Mouse (Mus musculus) cerebellum, postnatal 10 days (tissue): ENCODE data around the gene Irak2.
A peak's percentile ranks its signal among the peaks of the same experiment; 100 is the strongest.

Source experiments
- DNase-seq, 2 experiments: peaks; one replicate each; pipeline ENCODE4 v3.0.0; 2021; ENCODE audit warnings: mixed read lengths in 2 of 2

Irak2 gene

DNA sequence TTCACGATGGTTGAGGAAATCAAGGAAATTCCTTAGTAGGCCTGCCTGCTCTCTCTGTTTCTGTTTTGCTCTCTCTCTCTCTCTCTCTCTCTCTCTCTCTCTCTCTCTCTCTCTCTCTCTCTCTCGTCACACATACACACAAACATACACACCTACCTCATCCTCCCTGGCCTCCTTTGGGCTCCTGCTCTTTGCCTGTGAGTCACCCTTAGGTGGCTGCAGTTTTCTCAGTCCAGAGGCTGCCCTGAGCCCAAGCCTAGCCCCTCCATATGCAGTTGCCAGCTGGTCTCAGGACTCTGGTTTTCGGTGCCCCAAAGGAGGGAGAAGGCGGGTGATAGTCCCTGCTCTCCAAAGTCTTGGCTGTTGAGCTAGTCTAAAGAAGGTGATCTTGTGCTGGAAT lies 4.8 kb downstream of the Irak2 start:
- no peak for DNase-seq

DNA sequence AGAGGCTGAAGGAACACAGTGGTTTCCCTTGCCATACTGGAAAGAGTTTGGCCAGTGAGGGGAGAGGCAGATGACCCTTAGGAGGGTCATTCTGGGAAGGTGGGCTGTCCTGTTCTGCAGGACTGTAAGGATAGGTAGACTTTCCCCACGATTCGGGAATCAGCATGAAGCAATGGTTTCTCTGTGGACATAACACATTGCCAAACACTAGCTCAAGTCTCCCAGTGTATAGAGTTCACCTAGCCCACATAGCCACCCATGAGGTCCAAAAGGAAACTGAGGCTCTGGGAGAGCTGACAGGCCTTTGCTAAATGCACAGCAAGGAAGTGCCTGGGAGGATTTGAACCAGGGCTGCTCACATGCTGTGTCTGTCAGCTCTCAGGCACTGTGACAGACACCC lies 5.7 kb downstream of the Irak2 start:
- DNase-seq = no peak

DNA sequence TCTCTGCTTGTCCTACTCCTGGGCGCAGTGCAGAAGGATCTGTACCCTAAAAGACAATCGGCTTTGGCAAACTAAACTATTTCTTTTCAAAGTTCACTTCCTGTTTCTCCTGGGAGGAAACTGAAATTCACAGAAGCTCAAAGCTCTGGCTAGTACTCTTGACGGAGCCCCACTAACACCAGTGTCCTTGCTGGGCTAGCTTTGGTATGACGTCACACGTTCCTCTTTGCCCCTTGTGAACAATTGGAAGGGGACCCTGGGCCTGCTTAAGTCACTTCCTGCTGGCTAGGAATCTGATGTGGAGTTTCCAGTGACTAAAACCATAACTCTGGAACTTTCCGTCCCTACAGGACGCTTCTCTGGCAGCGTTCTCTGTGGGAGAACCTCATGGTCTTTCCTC lies 6.5 kb downstream of the Irak2 start:
- DNase-seq = no peak

DNA sequence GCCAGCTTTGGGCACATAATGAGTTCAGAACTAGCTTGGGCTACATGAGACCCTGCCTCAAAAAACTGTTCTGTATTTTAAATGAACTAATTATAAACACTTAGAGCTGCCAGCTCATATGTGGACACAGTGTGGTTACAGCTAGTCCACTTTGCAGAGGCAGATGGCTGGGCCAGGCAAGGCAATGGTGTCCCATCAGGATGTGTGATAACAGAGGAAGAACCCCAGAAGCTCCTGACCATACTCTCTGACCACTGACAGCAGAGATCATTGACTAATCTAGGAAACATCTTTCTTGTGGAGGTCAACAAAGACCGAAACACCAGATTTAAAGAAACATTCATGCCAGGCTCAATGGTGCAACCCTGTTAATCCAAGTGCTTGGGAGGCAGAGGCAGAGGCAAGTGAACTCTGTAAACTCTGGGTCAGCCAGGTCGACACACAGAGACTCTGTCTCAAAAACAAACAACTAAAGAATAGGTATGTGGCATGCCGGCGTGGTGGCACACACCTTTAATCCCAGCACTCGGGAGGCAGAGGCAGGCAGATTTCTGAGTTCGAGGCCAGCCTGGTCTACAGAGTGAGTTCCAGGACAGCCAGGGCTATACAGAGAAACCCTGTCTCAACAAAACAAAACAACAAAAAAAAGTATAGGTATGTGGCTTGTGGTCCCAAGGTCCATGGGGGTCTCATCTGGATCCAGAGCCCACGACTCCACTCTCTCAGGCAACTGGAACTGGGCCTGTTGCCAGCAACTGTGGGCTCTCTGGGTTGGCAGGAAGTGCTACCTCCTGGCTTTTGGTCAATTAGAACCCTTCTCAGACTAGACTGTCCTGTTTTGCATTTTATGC lies 11.3 kb downstream of the Irak2 start:
- DNase-seq = peak; percentile 21 to 37

DNA sequence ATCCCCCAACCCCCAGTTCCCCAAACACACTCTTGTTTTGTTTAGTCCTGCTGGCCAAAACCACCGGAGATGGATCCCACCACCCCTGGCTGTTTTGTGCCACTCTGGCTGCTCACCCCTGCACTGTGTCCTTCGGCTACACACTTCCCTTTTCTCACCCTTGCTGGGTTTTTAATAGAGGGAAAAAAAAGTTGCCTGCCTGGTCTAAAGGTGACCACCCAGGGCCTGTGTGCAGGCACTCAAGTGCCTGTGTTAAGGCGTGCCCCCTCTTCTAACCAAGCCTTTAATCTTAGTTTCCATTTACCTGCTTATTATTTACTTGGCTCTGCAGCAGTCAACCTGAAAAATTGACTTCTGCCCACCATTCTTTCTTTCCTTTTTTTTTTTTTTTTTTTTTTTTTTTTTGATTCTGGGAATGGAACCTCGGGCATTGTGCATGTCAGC lies 12.0 kb downstream of the Irak2 start:
- no peak for DNase-seq

DNA sequence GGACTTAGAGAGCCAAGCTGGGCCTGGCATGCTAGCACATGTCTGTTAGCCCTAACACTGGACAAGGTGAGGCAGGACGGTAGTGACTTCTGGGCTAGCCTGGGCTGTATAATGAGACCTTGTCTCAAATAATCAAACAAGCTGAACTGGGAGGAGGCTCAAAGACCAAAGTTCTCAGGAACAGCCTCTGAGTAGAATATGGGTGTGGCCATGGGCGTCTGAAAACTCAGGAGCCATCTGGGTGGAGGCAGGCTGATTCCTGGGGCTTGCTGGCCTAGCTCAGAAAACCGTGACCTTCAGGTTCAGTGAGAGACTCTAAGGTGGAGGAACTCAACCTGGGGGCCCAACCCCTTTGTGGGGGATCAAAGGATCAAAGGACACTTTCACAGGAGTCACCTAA lies 13.4 kb downstream of the Irak2 start:
- DNase-seq = no peak

DNA sequence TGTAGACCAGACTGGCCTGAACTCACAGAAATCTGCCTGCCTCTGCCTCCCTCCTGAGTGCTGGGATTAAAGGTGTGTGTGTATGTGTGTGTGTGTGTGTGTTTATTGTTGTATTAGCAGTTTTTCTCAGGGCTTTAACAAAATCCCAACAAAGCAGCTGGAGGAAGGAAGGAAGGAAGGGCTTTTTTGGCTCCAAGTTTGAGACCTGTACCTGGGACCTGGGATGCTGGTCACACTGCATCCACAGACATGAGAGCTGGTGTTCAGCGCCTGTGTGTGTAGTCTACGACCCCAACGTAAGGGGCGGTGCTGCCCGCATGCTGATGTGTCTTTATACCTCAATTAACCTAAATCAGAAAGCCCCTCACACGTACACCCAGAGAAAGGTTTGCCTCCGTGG lies 15.3 kb downstream of the Irak2 start:
- DNase-seq = no peak

DNA sequence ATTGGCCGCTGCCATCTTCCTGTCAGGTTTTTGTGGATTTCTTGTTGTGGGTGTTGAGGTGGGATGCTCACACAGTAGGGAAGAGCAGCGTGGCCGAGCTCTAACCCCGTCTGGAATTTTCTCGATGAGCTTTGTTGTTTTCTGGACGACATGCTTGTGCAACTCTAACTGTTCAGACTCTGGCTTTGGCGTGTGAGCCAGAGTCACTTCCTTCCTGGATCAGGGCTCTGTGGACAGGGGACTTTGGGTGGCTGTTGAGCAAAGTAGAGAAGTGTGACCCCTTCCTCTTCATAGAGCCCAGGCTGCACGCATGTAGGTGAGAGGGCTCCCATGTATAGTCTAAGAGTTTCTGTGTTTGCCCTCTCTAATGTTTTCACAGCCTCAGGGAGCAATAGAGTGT lies 15.8 kb downstream of the Irak2 start:
- DNase-seq = no peak

DNA sequence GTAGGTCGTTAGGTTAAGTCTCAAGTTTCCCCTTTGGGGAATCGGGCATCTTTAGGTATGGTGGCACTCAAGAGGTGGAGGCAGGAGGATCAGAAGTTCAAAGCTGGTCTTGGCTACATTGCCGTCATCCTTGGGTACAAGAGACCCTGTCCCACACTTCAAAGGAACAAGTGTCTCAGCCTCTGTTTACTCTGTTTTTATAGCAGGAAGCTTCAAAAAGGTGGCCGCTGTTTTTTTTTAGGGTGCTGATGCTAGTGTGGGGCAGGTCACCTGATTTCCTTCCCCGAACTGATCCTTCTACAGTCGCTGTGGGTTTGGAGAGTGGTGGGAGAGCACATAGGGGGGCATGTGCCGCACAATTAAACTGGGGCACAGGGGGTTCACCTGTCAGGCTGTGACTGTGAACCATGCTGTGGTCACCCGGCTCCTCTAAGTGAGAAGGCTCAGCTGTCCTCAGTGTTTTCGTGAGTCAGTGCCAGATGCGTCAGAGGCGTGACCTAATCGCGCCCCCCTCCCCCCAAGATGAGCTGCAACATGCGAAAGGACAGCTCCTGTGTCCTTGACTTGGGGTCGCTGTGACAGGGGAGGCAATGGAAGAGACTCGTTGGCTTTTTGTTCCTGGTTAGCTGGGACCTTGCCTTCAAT lies 16.6 kb downstream of the Irak2 start:
- DNase-seq = no peak

DNA sequence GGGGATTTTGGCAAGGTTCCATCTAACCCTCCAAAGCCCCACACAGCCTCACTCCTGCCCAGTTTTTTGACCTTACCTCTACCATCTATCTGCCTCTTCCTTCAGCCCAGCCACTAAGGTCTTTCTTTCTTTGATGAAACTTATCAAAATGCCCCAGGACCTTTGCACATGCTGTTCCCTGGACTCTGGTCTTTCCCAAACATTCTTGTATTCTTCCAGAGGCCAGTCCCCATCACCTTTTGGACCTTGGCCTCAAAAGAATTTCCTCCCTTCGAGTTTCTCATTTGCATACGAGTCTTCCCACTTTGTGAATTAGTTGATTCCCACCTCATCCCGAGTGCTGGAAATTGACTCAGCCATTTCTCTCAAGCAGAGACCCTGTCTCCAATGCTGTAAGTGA lies 17.2 kb downstream of the Irak2 start:
- no peak for DNase-seq

DNA sequence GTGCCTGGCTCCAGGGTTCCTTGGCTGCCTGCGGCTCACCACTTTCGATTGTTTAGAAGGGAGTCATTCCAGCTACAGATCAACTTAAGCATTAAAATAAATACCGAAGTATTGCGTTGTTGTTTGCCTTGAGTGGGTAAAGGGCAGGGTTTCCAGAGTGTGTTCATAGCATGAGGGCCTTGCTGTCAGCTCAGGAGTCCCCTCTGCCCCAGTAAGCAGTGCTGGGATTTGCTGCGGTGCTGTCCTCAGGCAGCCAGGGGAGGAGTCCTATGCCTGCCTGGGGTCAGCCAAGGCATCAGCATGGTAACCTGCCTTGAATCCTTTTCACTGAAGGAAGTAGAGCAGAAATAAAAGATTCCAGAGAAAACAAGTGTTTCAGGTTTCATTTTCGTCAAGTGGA lies 18.6 kb downstream of the Irak2 start:
- DNase-seq = no peak

DNA sequence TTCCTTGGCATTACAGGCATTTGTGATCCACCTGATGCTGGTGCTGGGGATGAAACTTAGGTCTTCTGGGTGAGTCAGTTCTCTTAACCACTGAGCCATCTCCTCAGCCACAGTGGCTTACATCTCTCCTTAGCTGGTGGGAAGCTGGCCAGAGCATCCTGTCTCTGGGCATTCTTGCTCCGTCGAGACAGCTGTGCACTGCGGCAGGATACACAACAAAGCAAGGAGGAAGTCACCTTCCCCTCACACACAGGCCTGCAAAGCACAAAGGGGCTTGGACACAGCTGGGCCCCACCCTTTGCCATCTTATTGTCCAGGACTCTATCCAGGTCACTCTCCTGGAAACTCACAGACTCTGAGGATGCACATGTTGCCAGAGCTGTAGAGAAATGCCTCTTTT lies 20.0 kb downstream of the Irak2 start:
- no peak for DNase-seq

DNA sequence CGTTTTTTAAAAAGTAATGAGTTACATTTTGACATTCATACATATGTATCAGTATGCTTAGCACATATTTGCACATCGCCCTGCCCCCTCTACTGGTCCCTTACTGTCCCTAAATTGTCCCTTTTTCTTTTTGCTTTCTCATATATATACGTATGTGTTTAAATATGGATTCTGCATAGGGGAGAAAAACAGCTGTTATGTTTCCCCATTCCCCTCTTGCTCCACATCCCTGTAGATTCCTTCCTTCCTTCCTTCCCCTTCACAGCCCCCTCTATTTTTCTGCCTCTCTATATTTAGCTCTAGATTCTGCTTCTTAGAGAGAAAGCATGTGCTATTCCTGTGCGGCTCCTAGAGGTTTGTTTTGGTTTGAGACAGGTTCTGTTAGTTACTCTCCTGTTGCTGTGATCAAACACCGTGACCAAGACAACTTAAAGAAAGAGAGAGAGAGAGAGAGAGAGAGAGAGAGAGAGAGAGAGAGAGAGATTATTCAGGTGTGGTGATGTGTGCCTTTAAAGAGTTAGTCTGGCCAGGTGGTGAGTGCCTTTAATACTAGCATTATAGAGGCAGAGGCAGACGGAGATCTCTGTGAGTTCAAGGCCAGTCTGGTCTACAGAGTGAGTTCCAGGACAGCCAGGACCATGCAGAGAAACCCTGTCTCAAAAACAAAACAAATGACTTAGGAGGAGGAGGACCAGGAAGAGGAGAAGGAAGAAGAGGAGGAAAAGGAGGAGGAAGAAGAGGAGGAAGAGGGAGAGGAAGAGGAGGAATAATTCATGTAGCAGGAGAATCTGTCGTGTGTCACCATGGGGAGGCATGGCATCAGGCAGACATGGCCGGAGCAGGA lies 21.6 kb downstream of the Irak2 start:
- DNase-seq = no peak

DNA sequence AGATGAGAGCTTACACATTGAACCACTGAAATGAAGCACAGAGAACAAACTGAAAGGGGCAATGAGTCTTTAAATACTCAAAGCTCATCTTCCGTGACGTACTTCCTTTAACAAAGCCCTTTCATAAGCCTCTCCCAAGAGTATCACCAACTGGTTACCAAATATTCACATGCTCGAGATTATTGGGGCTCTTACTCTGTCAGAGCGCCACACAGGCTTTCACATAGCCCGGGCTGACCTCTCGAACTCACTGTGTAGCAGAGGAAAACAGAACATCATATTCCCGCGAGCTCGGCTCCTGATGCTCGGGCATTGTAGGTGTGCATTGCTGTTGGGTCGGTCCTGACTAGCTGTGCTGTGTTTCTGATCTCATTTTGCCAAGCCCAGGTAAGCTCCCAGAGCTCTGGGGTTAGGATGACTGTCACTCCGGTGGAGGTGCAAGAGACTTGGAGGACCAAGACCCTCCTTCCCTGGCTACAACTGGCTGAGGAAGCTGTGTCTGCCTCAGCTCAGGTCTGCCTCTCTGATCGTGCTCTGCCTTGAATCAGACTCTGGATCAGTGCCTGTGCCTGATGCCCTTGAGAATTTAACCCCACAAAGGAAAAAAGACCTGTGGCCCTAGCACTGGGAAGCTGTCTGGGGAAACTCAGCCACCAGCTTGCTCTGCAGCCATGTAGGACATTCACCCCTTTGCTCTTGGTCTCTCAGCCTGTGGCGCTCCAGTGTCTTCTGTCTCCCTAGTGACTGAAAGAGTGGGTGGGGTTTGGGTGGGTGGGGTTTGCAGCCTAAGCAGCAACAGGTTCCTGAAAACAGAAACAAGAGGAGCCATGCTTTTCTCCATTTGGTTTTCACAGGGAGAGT lies 22.5 kb downstream of the Irak2 start:
- no peak for DNase-seq

DNA sequence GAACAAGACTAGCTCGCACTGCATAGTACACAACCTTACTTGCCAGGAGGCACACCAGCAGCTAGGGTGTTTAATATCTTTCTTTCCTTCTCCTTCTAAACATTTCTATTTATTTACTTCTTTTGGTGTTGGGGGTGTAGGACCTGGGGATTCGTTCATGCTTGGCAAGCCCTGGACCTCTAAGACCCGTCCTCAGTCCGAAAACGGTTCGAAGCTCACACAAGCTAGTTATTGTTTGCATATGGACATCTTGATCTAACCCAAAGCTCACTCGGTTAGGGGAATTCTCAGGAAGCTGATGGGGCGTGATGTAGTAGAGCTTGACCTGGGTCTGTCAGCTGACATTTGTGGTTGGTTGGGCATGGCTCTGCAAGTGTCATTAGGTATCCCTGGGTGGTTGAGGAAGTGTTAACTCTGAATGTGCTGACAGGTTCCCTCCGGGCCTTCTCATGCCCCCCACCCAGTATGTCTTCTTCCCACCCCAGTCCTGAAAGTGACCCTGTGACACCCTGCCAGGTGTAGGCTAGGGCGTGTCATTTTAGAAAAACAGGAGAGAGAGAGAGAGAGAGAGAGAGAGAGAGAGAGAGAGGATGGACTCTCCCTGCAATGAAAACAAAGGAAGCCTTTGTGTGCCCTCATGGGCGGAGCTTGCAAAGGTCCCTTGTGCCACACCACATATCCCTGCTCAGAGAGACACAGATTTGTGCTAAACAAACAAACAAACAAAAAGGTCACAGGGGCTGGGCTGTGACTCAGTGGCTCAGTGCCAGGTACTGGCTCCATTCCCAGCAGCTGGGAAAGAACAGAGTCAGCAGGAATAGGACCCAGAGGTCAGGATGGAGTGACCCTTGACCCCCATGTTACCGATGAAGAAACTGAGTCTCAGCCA lies 23.3 kb downstream of the Irak2 start:
- DNase-seq = peak; percentile 34 to 35

DNA sequence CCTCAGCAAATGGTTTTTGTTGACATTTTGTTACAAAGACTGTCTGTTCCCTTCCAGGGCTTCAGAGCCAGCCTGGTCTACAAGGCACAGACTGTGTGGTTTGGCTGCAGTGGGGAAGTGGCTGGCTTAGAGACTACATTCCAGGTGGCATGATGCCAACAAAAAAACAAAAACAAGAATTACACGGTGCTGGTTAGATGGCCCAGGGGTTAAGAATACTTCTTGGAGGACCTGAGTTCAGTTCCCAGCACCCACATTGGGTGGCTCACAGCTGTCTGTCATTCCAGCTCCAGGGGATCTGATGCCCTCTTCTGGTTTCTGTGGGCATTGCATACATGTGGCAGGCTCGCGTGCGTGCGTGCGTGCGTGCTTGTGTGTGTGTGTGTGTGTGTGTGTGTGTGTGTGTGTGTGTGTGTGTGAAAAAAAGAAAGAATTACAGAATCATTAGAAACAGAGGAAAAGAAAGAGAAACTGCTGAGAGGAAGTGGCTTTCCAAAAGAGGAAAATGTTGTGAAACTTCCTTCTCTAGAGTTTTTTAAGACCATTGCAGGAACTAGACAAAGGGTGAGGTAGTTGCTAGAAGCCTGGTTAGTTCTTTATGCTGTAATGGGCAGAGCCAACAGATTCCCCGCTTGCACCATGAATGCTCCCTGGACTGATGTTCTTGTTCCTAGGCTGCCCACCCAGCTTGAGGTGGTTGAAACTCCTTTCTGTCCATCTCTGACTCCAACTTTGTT lies 24.9 kb downstream of the Irak2 start:
- peak in 1 of 2 experiments; percentile 19 for DNase-seq

DNA sequence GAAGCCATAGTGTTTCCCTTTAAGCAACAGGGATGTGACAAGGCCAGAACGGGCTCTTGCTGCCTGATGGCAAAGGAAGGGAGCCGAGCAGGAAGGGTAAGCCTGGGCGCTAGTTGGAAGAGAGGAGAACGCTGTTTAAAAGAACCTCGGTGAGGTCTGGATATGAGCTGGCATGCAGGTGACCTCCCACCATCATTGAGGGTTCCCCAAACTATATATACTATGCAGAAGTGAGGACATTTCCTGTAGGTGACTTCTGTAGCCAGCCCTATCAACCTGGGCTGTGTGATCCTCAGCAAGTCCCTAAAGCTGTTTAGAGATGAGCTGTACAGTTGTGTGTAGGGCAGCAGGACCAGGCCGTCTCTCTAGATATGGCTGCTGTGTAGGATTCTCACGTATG lies 26.0 kb downstream of the Irak2 start:
- no peak for DNase-seq

DNA sequence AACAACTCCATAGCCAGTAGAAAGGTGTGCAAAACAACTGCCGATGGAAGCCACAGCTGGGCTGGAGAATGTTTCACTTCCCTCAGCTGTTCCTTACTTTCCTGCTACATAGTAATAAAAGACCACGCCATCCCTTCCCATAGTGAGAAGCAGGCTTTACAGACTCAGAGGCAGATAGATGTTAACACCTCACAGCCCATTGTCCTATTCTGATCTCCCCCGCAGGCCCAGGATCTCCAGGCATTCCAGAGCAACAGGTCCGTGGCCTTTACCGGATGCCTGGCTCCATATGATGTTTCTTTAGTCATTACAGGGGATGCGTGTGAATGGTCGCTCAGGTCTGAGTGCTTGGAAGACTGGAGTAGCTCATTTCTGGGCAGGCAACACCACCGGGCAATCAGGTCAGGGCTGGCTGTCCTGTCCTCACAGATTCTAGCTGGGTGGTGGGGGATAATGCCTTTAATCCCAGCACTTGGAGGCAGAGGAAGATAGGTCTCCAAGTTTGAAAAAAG lies 29.4 kb downstream of the Irak2 start:
- no peak for DNase-seq

DNA sequence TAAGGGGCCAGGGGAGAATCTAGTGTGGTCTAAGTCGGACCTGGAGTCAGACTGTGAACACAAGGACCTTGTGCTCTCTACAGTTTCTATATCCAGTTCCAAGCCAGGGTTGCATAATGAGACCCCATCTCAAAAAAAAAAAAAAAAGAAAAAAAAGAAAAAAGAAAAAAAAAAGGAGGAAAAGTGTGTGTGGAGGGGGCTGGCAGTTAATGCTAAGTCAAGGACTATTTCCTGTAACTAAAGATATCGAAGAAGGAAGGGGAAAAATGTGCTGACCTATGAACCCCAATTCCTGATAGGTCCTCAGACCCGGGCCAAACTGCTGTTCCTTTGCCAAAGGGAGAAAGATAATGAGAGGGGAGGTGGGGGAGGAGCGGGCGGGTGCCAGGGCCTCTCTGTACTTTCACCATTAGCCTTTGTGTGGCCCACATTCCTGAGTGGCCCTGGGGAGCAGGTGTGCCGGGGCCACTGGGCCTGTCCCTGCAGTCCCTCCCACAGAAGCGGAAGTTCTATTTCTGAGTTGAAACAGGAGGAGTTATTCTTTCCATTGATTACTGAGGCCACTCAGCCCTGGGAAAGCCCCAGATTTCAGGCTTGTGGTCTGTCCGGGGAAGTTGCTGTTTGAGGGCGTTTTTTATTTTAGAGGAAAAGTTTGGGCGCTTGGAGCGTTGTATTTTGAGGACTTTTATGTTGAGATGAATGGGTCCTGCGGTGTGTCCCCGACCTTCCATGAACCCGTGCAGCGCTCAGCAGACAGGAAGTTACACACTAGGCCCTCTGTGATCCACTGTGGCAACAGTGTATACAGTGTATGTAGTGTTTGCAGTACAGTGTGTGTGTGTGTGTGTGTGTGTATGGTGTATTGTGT lies 30.3 kb downstream of the Irak2 start:
- no peak for DNase-seq

DNA sequence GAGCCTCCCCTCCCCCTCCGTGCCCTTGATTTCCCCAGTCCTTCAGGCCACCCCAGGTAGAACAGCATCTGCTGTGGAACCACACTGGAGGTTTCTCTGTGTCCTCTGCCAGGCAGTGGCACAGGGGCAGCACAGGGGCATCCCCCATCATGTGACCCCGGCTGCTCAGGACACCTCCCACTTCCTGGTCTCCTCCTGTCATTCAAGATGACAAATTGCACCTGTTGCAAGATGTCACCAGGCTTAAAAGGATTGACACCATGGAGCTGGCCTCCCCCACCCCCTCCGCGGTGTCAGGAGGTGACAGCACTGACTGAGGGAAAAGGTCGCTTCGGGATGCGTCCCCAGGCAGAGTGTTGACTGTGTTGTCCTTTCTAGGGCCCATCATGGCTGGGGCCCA lies 31.6 kb downstream of the Irak2 start:
- no peak for DNase-seq
